Mouse (Mus musculus) neural tube, embryonic 12.5 days (tissue): ENCODE data around the gene Mob2. TPM values are rescaled to one million over a fixed set of nuclear protein-coding genes. Genes with fewer than 3 reads are reported as not detected.

Source experiments
- microRNA-seq: library from miRNA; unstranded; fragments of <30 nt; microRNA quantifications from one replicate; pipeline ENCODE4, GENCODE M21; 2017
- polyA plus RNA-seq: library from polyadenylated mRNA; unstranded; fragments of >200 nt; fragmentation: Nextera tagmentation; extraction: Ambion mirVana; gene quantifications from 2 replicates; pipeline ENCODE4 v1.2.1, GENCODE M21; 2016

Mob2 gene
- polyA plus RNA-seq, 1 experiment from 2014 or later = 52.2 TPM

Small RNA genes within 50 kb of the gene (microRNA-seq; reads per million reads assigned to microRNA genes)
- gene Mir3104 = 0.87 reads per million

Other genes with a start within 250 kb of the Mob2 start
- 0.01 and 0.03 TPM in 2 replicates for gene Muc5b, start 222.0 kb downstream of the Mob2 start, polyA plus RNA-seq
- 70.1 and 74.1 TPM in 2 replicates for gene Tollip, start 142.6 kb downstream of the Mob2 start, polyA plus RNA-seq
- 21.0 and 21.2 TPM in 2 replicates for gene Brsk2, start 111.3 kb downstream of the Mob2 start, polyA plus RNA-seq
- 61.6 and 63.6 TPM in 2 replicates for gene Dusp8, start 34.8 kb upstream of the Mob2 start, polyA plus RNA-seq
- gene Gm45618, start 59.7 kb upstream of the Mob2 start, polyA plus RNA-seq = not detected in 2 replicates
- not detected in 2 replicates for gene Gm39115, start 75.0 kb upstream of the Mob2 start, polyA plus RNA-seq
- not detected in 2 replicates for gene Gm45337, start 83.5 kb upstream of the Mob2 start, polyA plus RNA-seq
- not detected in 2 replicates for gene Gm29735, start 96.0 kb upstream of the Mob2 start, polyA plus RNA-seq
- gene Gm4553, start 104.7 kb upstream of the Mob2 start, polyA plus RNA-seq = not detected in 2 replicates
- gene Krtap5-2, start 114.9 kb upstream of the Mob2 start, polyA plus RNA-seq = not detected in 2 replicates
- not detected in 2 replicates for gene Gm10153, start 129.3 kb upstream of the Mob2 start, polyA plus RNA-seq
- not detected in 2 replicates for gene Krtap5-3, start 140.3 kb upstream of the Mob2 start, polyA plus RNA-seq
- not detected in 2 replicates for gene Gm7579, start 150.8 kb upstream of the Mob2 start, polyA plus RNA-seq
- gene Krtap5-5, start 168.9 kb upstream of the Mob2 start, polyA plus RNA-seq = not detected in 2 replicates
- gene Gm40460, start 180.0 kb upstream of the Mob2 start, polyA plus RNA-seq = not detected in 2 replicates
- gene Gm2431, start 197.3 kb upstream of the Mob2 start, polyA plus RNA-seq = not detected in 2 replicates
- gene Gm4559, start 213.3 kb upstream of the Mob2 start, polyA plus RNA-seq = not detected in 2 replicates
- not detected in 2 replicates for gene Krtap5-1, start 236.1 kb upstream of the Mob2 start, polyA plus RNA-seq
- gene Krtap5-4, start 242.5 kb upstream of the Mob2 start, polyA plus RNA-seq = not detected in 2 replicates